Mouse (Mus musculus): ENCODE measurements around the gene Map3k10.

DNA sequence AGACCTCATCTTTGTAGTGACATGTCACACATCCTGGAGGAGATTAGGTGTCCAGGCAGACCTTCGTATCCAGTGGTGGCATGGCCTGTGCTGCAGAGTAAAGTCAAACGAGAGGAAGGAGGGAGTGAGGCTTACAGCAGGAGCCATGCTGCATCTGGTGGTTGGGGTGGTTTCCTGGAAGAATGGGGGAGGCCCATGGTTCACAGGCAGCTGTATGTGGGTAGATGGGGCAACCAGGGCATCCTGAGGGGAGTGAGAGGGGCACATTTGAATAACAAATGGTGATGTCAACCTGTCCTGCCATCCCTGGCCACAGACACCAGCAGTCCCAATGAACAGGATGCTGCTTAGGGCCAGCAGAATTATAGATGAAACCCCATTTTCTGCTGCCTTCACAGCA lies 64.7 kb downstream of the Map3k10 start:
- TF ChIP-seq CTCF (IDR thresholded peaks at IDR 0.05; ENCODE audit: control insufficient read depth, insufficient read depth, insufficient read length) (no peak), MAX (IDR thresholded peaks at IDR 0.05) (no peak)
